Mouse (Mus musculus): ENCODE data around the gene Hspa1l. TPM values are rescaled to one million over a fixed set of nuclear protein-coding genes. Genes with fewer than 3 reads are reported as not detected.
"Not testable (repeated sequence)": the region's sequence is repeated elsewhere in the genome, so short reads cannot be mapped to it uniquely, and the experiment has no call there.

Gene Hspa1l
- total RNA-seq, 2 experiments from 2014 or later = 14.9 to 31.2 TPM

GRCm38 (mm10) chr17:34941344-34942041 lies 31.0 kb upstream of the Hspa1l start:
- Histone ChIP-seq H3K27ac (peak overlapping the region; percentile 70), H3K4me3 (peak overlapping the region; percentile 68)
- TF ChIP-seq CTCF (IDR thresholded peaks at IDR 0.05) = no peak
- intact Hi-C loops (cut with DNase I) = no loop called here
- DNase-seq = no peak

- DNase-seq = no peak
- intact Hi-C loops (cut with DNase I) = no loop called here
- Histone ChIP-seq H3K4me3 (no peak overlapping the region), H3K27ac (no peak overlapping the region)
- TF ChIP-seq CTCF (IDR thresholded peaks at IDR 0.05) = no peak
Measured at GRCm38 (mm10) chr17:34943128-34943815, 29.2 kb upstream of the Hspa1l start.

GRCm38 (mm10) chr17:34944362-34944761 lies 28.1 kb upstream of the Hspa1l start:
- Histone ChIP-seq H3K4me3 (no peak overlapping the region), H3K27ac (no peak overlapping the region)
- intact Hi-C loops (cut with DNase I) = no loop called here
- DNase-seq = no peak
- TF ChIP-seq CTCF (IDR thresholded peaks at IDR 0.05) = no peak

GRCm38 (mm10) chr17:34946486-34947140 lies 25.9 kb upstream of the Hspa1l start:
- intact Hi-C loops (cut with DNase I) = no loop called here
- Histone ChIP-seq H3K27ac (no peak overlapping the region), H3K4me3 (no peak overlapping the region)
- no peak for TF ChIP-seq CTCF (IDR thresholded peaks at IDR 0.05)
- DNase-seq = no peak

GRCm38 (mm10) chr17:34947606-34948005 lies 24.9 kb upstream of the Hspa1l start:
- no peak overlapping the region for H3K27ac ChIP-seq
- TF ChIP-seq CTCF (IDR thresholded peaks at IDR 0.05) = peak; percentile 55
- DNase-seq = no peak
- H3K4me3 ChIP-seq = no peak overlapping the region
- intact Hi-C loops (cut with DNase I) = no loop called here

- intact Hi-C loops (cut with DNase I); H3K27ac ChIP-seq: not testable (repeated sequence)
Measured at GRCm38 (mm10) chr17:34948721-34949552, 23.6 kb upstream of the Hspa1l start.

GRCm38 (mm10) chr17:34949553-34949969 lies 22.9 kb upstream of the Hspa1l start:
- TF ChIP-seq CTCF (IDR thresholded peaks at IDR 0.05) = no peak
- intact Hi-C loops (cut with DNase I) = no loop called here
- no peak for DNase-seq
- Histone ChIP-seq H3K27ac (no peak overlapping the region), H3K4me3 (no peak overlapping the region)

More at GRCm38 (mm10) chr17:34948721-34949552, 23.6 kb upstream of the Hspa1l start:
- not testable (repeated sequence) for DNase-seq, H3K4me3 ChIP-seq

GRCm38 (mm10) chr17:34950514-34951455 lies 21.7 kb upstream of the Hspa1l start:
- intact Hi-C loops (cut with DNase I) = loop anchor here (2.0 kb wide), 1 partner anchor 20 kb away; the partner anchor contains the start of gene Neu1
- DNase-seq = no peak
- peak overlapping the region; percentile 95; the same call in 1 of the 2 replicates for H3K27ac ChIP-seq
- peak overlapping the region; percentile 96 for H3K4me3 ChIP-seq
- peak; percentile 27; the same call in 1 of the 2 replicates for TF ChIP-seq CTCF (IDR thresholded peaks at IDR 0.05)

GRCm38 (mm10) chr17:34951636-34952377 lies 20.7 kb upstream of the Hspa1l start:
- no peak for DNase-seq
- peak overlapping the region; percentile 95 for H3K27ac ChIP-seq
- H3K4me3 ChIP-seq = peak overlapping the region; percentile 96
- intact Hi-C loops (cut with DNase I) = loop anchor here (1.0 to 2.0 kb wide), 2 partner anchors 21 to 29 kb away; partner anchors contain the start of genes Lsm2 and Neu1
- TF ChIP-seq CTCF (IDR thresholded peaks at IDR 0.05) = no peak

- Histone ChIP-seq H3K4me3 (peak overlapping the region; percentile 96), H3K27ac (peak overlapping the region; percentile 95)
- peak; percentile 87 for TF ChIP-seq CTCF (IDR thresholded peaks at IDR 0.05)
- intact Hi-C loops (cut with DNase I) = loop anchor here (1.0 kb wide), 1 partner anchor 29 kb away; the partner anchor contains the start of gene Lsm2
- DNase-seq = peak; percentile 86
Measured at GRCm38 (mm10) chr17:34952378-34953040, 20.0 kb upstream of the Hspa1l start.

All from gastrocnemius, adult 2 months (tissue).